Mouse (Mus musculus) midbrain, embryonic 13.5 days (tissue): ENCODE data around the gene Rasgef1b. TPM values are rescaled to one million over a fixed set of nuclear protein-coding genes. Genes with fewer than 3 reads are reported as not detected.

Experiments
- ATAC-seq: fragments of 200-750 bp; cut with Nextera tagmentation; 2 replicates; pipeline ENCODE4 v1.8.0; 2017; ENCODE audit warnings: mild to moderate bottlenecking, moderate TSS enrichment, moderate library complexity
- H3K27ac ChIP-seq: fragments of 300-500 bp; sonication (generic); 2 replicates; pipeline ENCODE4 v1.5.1; 2015; ENCODE audit warnings: inconsistent platforms, mild to moderate bottlenecking, moderate library complexity
- H3K27me3 ChIP-seq: fragments of 300-500 bp; sonication (generic); 2 replicates; pipeline ENCODE4 v1.6.1; 2015; ENCODE audit warnings: mild to moderate bottlenecking, inconsistent platforms
- H3K36me3 ChIP-seq: fragments of 300-500 bp; sonication (generic); 2 replicates; pipeline ENCODE4 v1.6.1; 2015; ENCODE audit warnings: mild to moderate bottlenecking, inconsistent platforms
- H3K4me1 ChIP-seq: fragments of 300-500 bp; sonication (generic); replicated peaks from 2 replicates; pipeline ENCODE4 v1.6.1; 2015; ENCODE audit warnings: inconsistent platforms
- H3K4me2 ChIP-seq: fragments of 300-500 bp; sonication (generic); replicated peaks from 2 replicates; pipeline ENCODE4 v1.6.1; 2015; ENCODE audit warnings: moderate library complexity, mild to moderate bottlenecking, inconsistent platforms
- H3K4me3 ChIP-seq: fragments of 300-500 bp; sonication (generic); replicated peaks from 2 replicates; pipeline ENCODE4 v1.5.1; 2015; ENCODE audit warnings: mild to moderate bottlenecking, inconsistent platforms
- H3K9ac ChIP-seq: fragments of 300-500 bp; sonication (generic); replicated peaks from 2 replicates; pipeline ENCODE4 v1.6.1; 2015; ENCODE audit warnings: mild to moderate bottlenecking, inconsistent platforms
- H3K9me3 ChIP-seq: fragments of 300-500 bp; sonication (generic); 2 replicates; pipeline ENCODE4 v1.6.1; 2016; ENCODE audit warnings: mild to moderate bottlenecking, inconsistent platforms
- WGBS: fragments of 180-500 bp; shearing (Covaris S2); methylation state at CpG from one replicate; pipeline ENCODE4 v1.1.7; 2015; 5-methylcytosine and 5-hydroxymethylcytosine counted together
- polyA plus RNA-seq: library from polyadenylated mRNA; unstranded; fragments of >200 nt; fragmentation: Nextera tagmentation; extraction: Ambion mirVana; gene quantifications from 2 replicates; pipeline ENCODE4 v1.2.1, GENCODE M21; 2015

Rasgef1b gene
- polyA plus RNA-seq, 1 experiment from 2014 or later: 69.2 TPM

GRCm38 (mm10) chr5:99597701-99598100 lies 131.2 kb downstream of the Rasgef1b start:
- no peak for ATAC-seq
- H3K27me3 ChIP-seq: peaks cover 5% of the 10 kb centered on the region; the same call in 1 of the 2 replicates
- no peak overlapping the region for H3K4me2 ChIP-seq
- peak overlapping the region; percentile 56; the same call in 1 of the 2 replicates for H3K27ac ChIP-seq
- 47% methylated on average over 7 of the region's 7 CpGs for WGBS
- H3K4me3 ChIP-seq: no peak overlapping the region
- no peaks in the 10 kb centered on the region for H3K36me3 ChIP-seq
- no peak overlapping the region for H3K9ac ChIP-seq
- peaks cover 5% of the 10 kb centered on the region; the same call in 1 of the 2 replicates for H3K9me3 ChIP-seq
- H3K4me1 ChIP-seq: peaks cover 21% of the 10 kb centered on the region

- H3K4me1 ChIP-seq: peaks cover 4% of the 10 kb centered on the region; the same call in 1 of the 2 replicates
- H3K27me3 ChIP-seq: no peaks in the 10 kb centered on the region
- H3K4me2 ChIP-seq: no peak overlapping the region
- H3K27ac ChIP-seq: no peak overlapping the region
- H3K9ac ChIP-seq: no peak overlapping the region
- ATAC-seq: no peak
- peaks cover 5% of the 10 kb centered on the region; the same call in 1 of the 2 replicates for H3K9me3 ChIP-seq
- WGBS: 70% methylated on average over 6 of the region's 6 CpGs
- no peaks in the 10 kb centered on the region for H3K36me3 ChIP-seq
- H3K4me3 ChIP-seq: no peak overlapping the region
Observed at GRCm38 (mm10) chr5:99591348-99591747, 137.5 kb downstream of the Rasgef1b start.

- H3K9ac ChIP-seq: no peak overlapping the region
- H3K27ac ChIP-seq: no peak overlapping the region
- H3K4me2 ChIP-seq: no peak overlapping the region
- no peaks in the 10 kb centered on the region for H3K36me3 ChIP-seq
- no peak for ATAC-seq
- peaks cover 4% of the 10 kb centered on the region; the same call in 1 of the 2 replicates for H3K4me1 ChIP-seq
- no peaks in the 10 kb centered on the region for H3K27me3 ChIP-seq
- peaks cover 5% of the 10 kb centered on the region; the same call in 1 of the 2 replicates for H3K9me3 ChIP-seq
- WGBS: 75% methylated on average over 4 of the region's 4 CpGs
- H3K4me3 ChIP-seq: no peak overlapping the region
Observed at GRCm38 (mm10) chr5:99590539-99590938, 138.3 kb downstream of the Rasgef1b start.

GRCm38 (mm10) chr5:99587994-99588393 lies 140.9 kb downstream of the Rasgef1b start:
- no peaks in the 10 kb centered on the region for H3K36me3 ChIP-seq
- no peaks in the 10 kb centered on the region for H3K9me3 ChIP-seq
- no peak overlapping the region for H3K4me2 ChIP-seq
- no peak overlapping the region for H3K4me3 ChIP-seq
- H3K9ac ChIP-seq: no peak overlapping the region
- peaks cover 4% of the 10 kb centered on the region; the same call in 1 of the 2 replicates for H3K4me1 ChIP-seq
- 77% methylated on average over 5 of the region's 5 CpGs for WGBS
- 0 out of 2 replicates have a peak, but pooled peaks cover 3% of the 10 kb centered on the region for H3K27me3 ChIP-seq
- ATAC-seq: no peak
- no peak overlapping the region for H3K27ac ChIP-seq

GRCm38 (mm10) chr5:99587589-99587988 lies 141.3 kb downstream of the Rasgef1b start:
- Histone ChIP-seq H3K27ac (no peak overlapping the region), H3K4me1 (peaks cover 4% of the 10 kb centered on the region; the same call in 1 of the 2 replicates), H3K36me3 (no peaks in the 10 kb centered on the region), H3K9me3 (no peaks in the 10 kb centered on the region), H3K9ac (no peak overlapping the region), H3K4me2 (no peak overlapping the region), H3K4me3 (no peak overlapping the region), H3K27me3 (0 out of 2 replicates have a peak, but pooled peaks cover 3% of the 10 kb centered on the region)
- ATAC-seq: no peak
- WGBS: 82% methylated on average over 4 of the region's 4 CpGs

GRCm38 (mm10) chr5:99586287-99586686 lies 142.6 kb downstream of the Rasgef1b start:
- Histone ChIP-seq H3K36me3 (no peaks in the 10 kb centered on the region), H3K4me1 (peaks cover 6% of the 10 kb centered on the region), H3K9ac (no peak overlapping the region), H3K27me3 (0 out of 2 replicates have a peak, but pooled peaks cover 3% of the 10 kb centered on the region), H3K27ac (no peak overlapping the region), H3K4me3 (no peak overlapping the region), H3K4me2 (no peak overlapping the region), H3K9me3 (no peaks in the 10 kb centered on the region)
- 87% methylated on average over 6 of the region's 6 CpGs for WGBS
- ATAC-seq: no peak

GRCm38 (mm10) chr5:99585166-99585898 lies 143.5 kb downstream of the Rasgef1b start:
- no peak overlapping the region for H3K4me2 ChIP-seq
- 87% methylated on average over 5 of the region's 5 CpGs for WGBS
- no peaks in the 10 kb centered on the region for H3K9me3 ChIP-seq
- no peak overlapping the region for H3K9ac ChIP-seq
- 0 out of 2 replicates have a peak, but pooled peaks cover 6% of the 10 kb centered on the region for H3K27me3 ChIP-seq
- H3K4me3 ChIP-seq: no peak overlapping the region
- H3K36me3 ChIP-seq: no peaks in the 10 kb centered on the region
- no peak for ATAC-seq
- no peak overlapping the region for H3K27ac ChIP-seq
- H3K4me1 ChIP-seq: peaks cover 6% of the 10 kb centered on the region

GRCm38 (mm10) chr5:99584266-99584665 lies 144.6 kb downstream of the Rasgef1b start:
- no peak for ATAC-seq
- Histone ChIP-seq H3K9me3 (no peaks in the 10 kb centered on the region), H3K36me3 (no peaks in the 10 kb centered on the region), H3K4me1 (peaks cover 6% of the 10 kb centered on the region), H3K4me2 (no peak overlapping the region), H3K9ac (no peak overlapping the region), H3K27me3 (0 out of 2 replicates have a peak, but pooled peaks cover 6% of the 10 kb centered on the region), H3K27ac (no peak overlapping the region), H3K4me3 (no peak overlapping the region)
- 89% methylated on average over 9 of the region's 9 CpGs for WGBS

GRCm38 (mm10) chr5:99582055-99582454 lies 146.8 kb downstream of the Rasgef1b start:
- Histone ChIP-seq H3K27me3 (0 out of 2 replicates have a peak, but pooled peaks cover 6% of the 10 kb centered on the region), H3K27ac (no peak overlapping the region), H3K4me1 (peaks cover 2% of the 10 kb centered on the region; the same call in 1 of the 2 replicates), H3K9ac (no peak overlapping the region), H3K36me3 (no peaks in the 10 kb centered on the region), H3K4me3 (no peak overlapping the region), H3K9me3 (no peaks in the 10 kb centered on the region), H3K4me2 (no peak overlapping the region)
- no peak for ATAC-seq
- WGBS: 40% methylated on average over 5 of the region's 5 CpGs

- no peak overlapping the region for H3K27ac ChIP-seq
- no peak overlapping the region for H3K9ac ChIP-seq
- H3K27me3 ChIP-seq: peaks cover 9% of the 10 kb centered on the region; the same call in 1 of the 2 replicates
- H3K4me3 ChIP-seq: no peak overlapping the region
- H3K4me1 ChIP-seq: peaks cover 2% of the 10 kb centered on the region; the same call in 1 of the 2 replicates
- 9% methylated on average over 4 of the region's 4 CpGs for WGBS
- no peaks in the 10 kb centered on the region for H3K9me3 ChIP-seq
- no peaks in the 10 kb centered on the region for H3K36me3 ChIP-seq
- peak; percentile 75 for ATAC-seq
- H3K4me2 ChIP-seq: no peak overlapping the region
Observed at GRCm38 (mm10) chr5:99578692-99579091, 150.2 kb downstream of the Rasgef1b start.

- 90% methylated on average over 8 of the region's 8 CpGs for WGBS
- Histone ChIP-seq H3K4me3 (no peak overlapping the region), H3K4me2 (no peak overlapping the region), H3K4me1 (peaks cover 8% of the 10 kb centered on the region), H3K27me3 (peaks cover 17% of the 10 kb centered on the region), H3K27ac (no peak overlapping the region), H3K9me3 (no peaks in the 10 kb centered on the region), H3K9ac (no peak overlapping the region), H3K36me3 (no peaks in the 10 kb centered on the region)
- no peak for ATAC-seq
Observed at GRCm38 (mm10) chr5:99575897-99576296, 153.0 kb downstream of the Rasgef1b start.

- ATAC-seq: no peak
- no peak overlapping the region for H3K27ac ChIP-seq
- WGBS: 68% methylated on average over 8 of the region's 8 CpGs
Observed at GRCm38 (mm10) chr5:99564501-99565323, 164.2 kb downstream of the Rasgef1b start.

More at GRCm38 (mm10) chr5:99564501-99565323, 164.2 kb downstream of the Rasgef1b start:
- Histone ChIP-seq H3K4me1 (peaks cover 11% of the 10 kb centered on the region), H3K4me3 (no peak overlapping the region), H3K27me3 (peaks cover 17% of the 10 kb centered on the region), H3K9me3 (no peaks in the 10 kb centered on the region), H3K9ac (no peak overlapping the region), H3K4me2 (no peak overlapping the region), H3K36me3 (no peaks in the 10 kb centered on the region)
